Mouse (Mus musculus) erythroblast, embryonic 14.5 days (primary cell): ENCODE measurements around the gene Tlk2.

Experiments
- GATA1 ChIP-seq: IDR thresholded peaks from 2 replicates; pipeline ENCODE4 v1.6.1; 2012; ENCODE audit warnings: low read length, inconsistent platforms, mixed read lengths
- TAL1 ChIP-seq: IDR thresholded peaks from 3 replicates; pipeline ENCODE4 v1.6.1; 2012; ENCODE audit warnings: low read length, inconsistent platforms, mixed read lengths

DNA sequence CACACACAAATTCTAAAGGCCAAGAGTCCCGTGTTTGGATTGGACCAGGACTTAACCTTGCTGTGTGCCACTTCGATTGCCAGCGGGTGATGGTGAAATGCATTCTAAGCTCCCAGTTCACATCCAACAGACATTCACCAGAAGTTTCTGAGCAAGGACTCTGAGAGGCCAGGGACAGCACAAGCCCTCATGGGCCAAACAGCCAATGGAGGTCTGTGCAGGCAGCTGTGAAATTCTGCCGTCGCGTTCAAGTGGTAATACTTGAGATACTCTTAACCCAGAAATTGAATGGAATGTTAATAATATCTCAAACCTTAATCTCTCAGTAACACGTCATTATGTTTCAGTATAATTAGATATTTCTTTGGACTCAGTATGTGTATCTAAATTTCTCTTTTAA is 131.6 kb downstream of the Tlk2 start:
- TF ChIP-seq TAL1 (no peak), GATA1 (no peak)
